Mouse (Mus musculus) neural tube, embryonic 14.5 days (tissue): ENCODE data around the gene Gm20388. TPM values are rescaled to one million over a fixed set of nuclear protein-coding genes. Genes with fewer than 3 reads are reported as not detected.

Experiments used
- ATAC-seq: fragments of 200-750 bp; cut with Nextera tagmentation; 2 replicates; pipeline ENCODE4 v1.8.0; 2017; ENCODE audit warnings: low read depth, mild to moderate bottlenecking, moderate TSS enrichment, moderate library complexity
- H3K27ac ChIP-seq: fragments of 300-500 bp; sonication (generic); 2 replicates; pipeline ENCODE4 v1.5.1; 2014; ENCODE audit warnings: low read depth, mild to moderate bottlenecking, control low read depth, low read length, moderate library complexity, mixed read lengths
- H3K27me3 ChIP-seq: fragments of 300-500 bp; sonication (generic); 2 replicates; pipeline ENCODE4 v1.6.1; 2014; ENCODE audit warnings: low read length; ENCODE audit not compliant: control insufficient read depth, insufficient read depth
- H3K36me3 ChIP-seq: fragments of 300-500 bp; sonication (generic); 2 replicates; pipeline ENCODE4 v1.6.1; 2014; ENCODE audit warnings: low read length, mixed read lengths; ENCODE audit not compliant: control insufficient read depth, insufficient read depth
- H3K4me1 ChIP-seq: fragments of 300-500 bp; sonication (generic); 2 replicates; pipeline ENCODE4 v1.6.1; 2014; ENCODE audit warnings: low read length; ENCODE audit not compliant: control insufficient read depth, insufficient read depth
- H3K4me2 ChIP-seq: fragments of 300-500 bp; sonication (generic); 2 replicates; pipeline ENCODE4 v1.6.1; 2014; ENCODE audit warnings: mild to moderate bottlenecking, low read depth, low read length, control low read depth
- H3K4me3 ChIP-seq: fragments of 300-500 bp; sonication (generic); 2 replicates; pipeline ENCODE4 v1.5.1; 2014; ENCODE audit warnings: low read depth, low read length, control low read depth, mixed read lengths
- H3K9ac ChIP-seq: fragments of 300-500 bp; sonication (generic); replicated peaks from 2 replicates; pipeline ENCODE4 v1.6.1; 2014; ENCODE audit warnings: low read depth, mild to moderate bottlenecking, control low read depth, low read length, mixed read lengths
- H3K9me3 ChIP-seq: fragments of 300-500 bp; sonication (generic); 2 replicates; pipeline ENCODE4 v1.6.1; 2016; ENCODE audit warnings: low read length; ENCODE audit not compliant: control insufficient read depth
- WGBS: fragments of 180-500 bp; shearing (Covaris S2); extraction: QIAGEN DNeasy Blood & Tissue Kit; methylation state at CpG from one replicate; pipeline ENCODE4 v1.1.7; 2014; 5-methylcytosine and 5-hydroxymethylcytosine counted together
- polyA plus RNA-seq: library from polyadenylated mRNA; unstranded; fragments of >200 nt; fragmentation: Nextera tagmentation; extraction: Ambion mirVana; gene quantifications from 2 replicates; pipeline ENCODE4 v1.2.1, GENCODE M21; 2014

Gm20388 gene
- polyA plus RNA-seq, 1 experiment from 2014 or later: 10.3 TPM

DNA sequence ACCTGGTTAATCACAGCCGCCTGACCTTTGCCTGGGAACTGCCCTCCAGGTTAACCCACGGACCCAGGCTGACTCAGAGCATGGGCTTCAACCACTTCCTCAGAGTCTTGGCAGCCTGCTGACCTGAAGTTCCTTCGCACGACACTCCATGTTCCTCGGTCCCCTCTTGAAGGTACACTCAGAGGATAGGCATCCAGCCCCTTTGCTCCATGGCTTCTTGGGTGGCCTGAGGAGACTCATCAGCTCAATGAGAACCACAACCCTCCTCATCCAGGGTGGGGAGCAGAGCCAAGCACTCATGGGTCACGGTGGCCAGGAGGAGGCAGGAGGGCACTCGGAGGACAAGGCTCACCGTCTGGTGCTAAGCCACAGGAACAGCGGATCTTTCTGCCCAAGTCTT is 1015.6 kb downstream of the Gm20388 start:
- H3K27ac ChIP-seq: no peak overlapping the region
- H3K9me3 ChIP-seq: no peaks in the 10 kb centered on the region
- no peak overlapping the region for H3K9ac ChIP-seq
- 88% methylated on average over 9 of the region's 9 CpGs for WGBS
- no peaks in the 10 kb centered on the region for H3K27me3 ChIP-seq
- H3K4me1 ChIP-seq: no peaks in the 10 kb centered on the region
- no peaks in the 10 kb centered on the region for H3K36me3 ChIP-seq
- no peak overlapping the region for H3K4me2 ChIP-seq
- no peak overlapping the region for H3K4me3 ChIP-seq
- no peak for ATAC-seq

DNA sequence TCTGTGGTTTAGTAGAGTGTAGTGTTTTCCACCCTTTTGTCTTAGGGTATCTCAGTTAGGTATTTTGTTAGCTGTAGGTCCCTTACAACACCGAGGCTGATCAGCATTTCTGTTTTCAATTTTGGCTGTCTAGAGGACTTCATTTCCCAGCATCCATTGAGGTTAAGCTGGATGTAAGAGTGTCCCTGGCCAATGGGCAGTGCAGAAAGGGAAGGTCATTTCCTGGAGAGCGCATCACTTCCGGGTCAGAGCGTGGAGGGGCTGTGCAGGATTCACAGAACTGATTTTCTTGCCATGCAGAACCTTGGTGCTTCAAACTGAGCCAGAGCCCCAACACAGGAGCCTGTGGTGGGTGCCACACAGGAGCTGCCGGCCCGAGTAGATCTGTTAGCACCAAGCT is 1017.4 kb downstream of the Gm20388 start:
- ATAC-seq: no peak

DNA sequence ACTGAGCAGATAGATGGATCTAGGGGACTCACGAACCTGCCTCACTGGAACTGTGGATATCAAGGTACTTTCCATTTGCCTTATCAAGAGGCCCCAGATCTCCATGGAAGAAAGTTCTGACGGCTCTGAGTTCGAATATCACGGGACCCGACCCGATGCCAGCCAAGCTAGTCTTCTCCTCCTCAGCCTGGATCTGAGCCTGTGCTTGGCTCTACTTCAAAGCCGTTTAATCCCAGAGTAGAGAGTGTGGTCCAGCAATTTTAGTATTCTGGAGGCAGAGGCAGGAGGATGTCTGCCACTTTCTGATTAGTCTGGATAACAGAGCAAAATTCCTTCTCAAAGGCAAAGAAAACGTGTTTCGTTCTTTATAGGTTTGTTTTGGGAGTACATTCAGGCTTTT is 1024.0 kb downstream of the Gm20388 start:
- Histone ChIP-seq H3K27me3 (no peaks in the 10 kb centered on the region), H3K36me3 (no peaks in the 10 kb centered on the region)
- 95% methylated on average over 9 of the region's 9 CpGs for WGBS

More for the DNA sequence above, 1017.4 kb downstream of the Gm20388 start:
- H3K9me3 ChIP-seq: no peaks in the 10 kb centered on the region
- no peak overlapping the region for H3K9ac ChIP-seq
- no peaks in the 10 kb centered on the region for H3K4me1 ChIP-seq
- no peak overlapping the region for H3K4me3 ChIP-seq
- H3K27me3 ChIP-seq: no peaks in the 10 kb centered on the region
- no peak overlapping the region for H3K4me2 ChIP-seq
- no peak overlapping the region for H3K27ac ChIP-seq
- no peaks in the 10 kb centered on the region for H3K36me3 ChIP-seq
- 93% methylated on average over 6 of the region's 6 CpGs for WGBS

GRCm38 (mm10) chr8:120936685-120937084 is 1026.0 kb downstream of the Gm20388 start:
- 59% methylated on average over 10 of the region's 10 CpGs for WGBS
- H3K4me2 ChIP-seq: no peak overlapping the region
- no peaks in the 10 kb centered on the region for H3K36me3 ChIP-seq
- H3K4me1 ChIP-seq: 0 out of 2 replicates have a peak, but pooled peaks cover 2% of the 10 kb centered on the region
- ATAC-seq: no peak
- H3K9me3 ChIP-seq: no peaks in the 10 kb centered on the region
- no peak overlapping the region for H3K27ac ChIP-seq
- H3K27me3 ChIP-seq: no peaks in the 10 kb centered on the region
- H3K4me3 ChIP-seq: no peak overlapping the region
- H3K9ac ChIP-seq: no peak overlapping the region

More for the DNA sequence above, 1024.0 kb downstream of the Gm20388 start:
- Histone ChIP-seq H3K9me3 (no peaks in the 10 kb centered on the region), H3K27ac (no peak overlapping the region), H3K4me2 (no peak overlapping the region), H3K4me3 (no peak overlapping the region), H3K9ac (no peak overlapping the region), H3K4me1 (0 out of 2 replicates have a peak, but pooled peaks cover 2% of the 10 kb centered on the region)
- no peak for ATAC-seq

DNA sequence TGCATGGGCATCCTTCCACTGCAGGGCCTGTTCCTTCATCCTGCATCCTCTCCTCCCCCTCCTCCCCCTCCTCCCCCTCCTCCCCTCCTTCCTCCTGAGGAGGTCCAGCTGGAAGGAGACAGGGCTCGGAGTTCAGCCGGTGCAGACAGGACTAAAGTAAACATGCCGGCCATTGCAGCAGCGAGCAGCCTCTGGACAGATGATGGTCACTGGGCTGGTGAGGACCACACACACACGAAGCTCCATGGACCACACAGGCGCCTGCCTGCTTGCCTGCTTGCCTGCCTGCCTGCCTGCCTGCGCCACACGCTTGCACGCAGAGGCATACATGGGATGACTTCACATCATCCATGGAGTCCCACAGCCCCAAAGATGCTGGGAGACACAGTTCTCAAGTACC is 1026.8 kb downstream of the Gm20388 start:
- Histone ChIP-seq H3K36me3 (no peaks in the 10 kb centered on the region), H3K27me3 (no peaks in the 10 kb centered on the region), H3K4me2 (no peak overlapping the region), H3K9me3 (no peaks in the 10 kb centered on the region), H3K4me3 (no peak overlapping the region), H3K27ac (no peak overlapping the region), H3K9ac (no peak overlapping the region), H3K4me1 (0 out of 2 replicates have a peak, but pooled peaks cover 2% of the 10 kb centered on the region)
- WGBS: 48% methylated on average over 7 of the region's 9 CpGs
- ATAC-seq: no peak

DNA sequence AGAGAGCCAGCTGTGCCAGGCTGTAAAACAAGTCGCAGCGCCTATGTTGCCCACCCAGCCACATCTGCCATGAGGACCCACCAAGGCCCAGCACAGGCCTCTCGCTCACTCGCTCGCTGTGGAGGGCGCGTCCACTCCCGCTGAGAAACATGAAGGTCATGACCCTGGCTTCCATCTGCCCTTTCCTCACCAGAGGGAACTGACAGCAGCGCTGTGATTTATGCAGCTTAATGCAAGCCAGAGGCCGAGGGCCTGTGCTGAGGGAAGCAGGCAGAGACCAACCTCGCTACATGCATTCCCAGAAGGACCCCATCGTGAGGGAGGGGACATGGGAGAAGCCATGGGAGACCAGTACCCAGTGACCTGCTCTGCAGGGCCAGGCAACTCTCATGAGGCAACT is 1029.6 kb downstream of the Gm20388 start:
- Histone ChIP-seq H3K27ac (no peak overlapping the region), H3K36me3 (no peaks in the 10 kb centered on the region), H3K4me3 (no peak overlapping the region), H3K9ac (no peak overlapping the region), H3K9me3 (no peaks in the 10 kb centered on the region), H3K4me2 (no peak overlapping the region), H3K27me3 (no peaks in the 10 kb centered on the region), H3K4me1 (0 out of 2 replicates have a peak, but pooled peaks cover 2% of the 10 kb centered on the region)
- WGBS: 19% methylated on average over 12 of the region's 12 CpGs
- no peak for ATAC-seq

DNA sequence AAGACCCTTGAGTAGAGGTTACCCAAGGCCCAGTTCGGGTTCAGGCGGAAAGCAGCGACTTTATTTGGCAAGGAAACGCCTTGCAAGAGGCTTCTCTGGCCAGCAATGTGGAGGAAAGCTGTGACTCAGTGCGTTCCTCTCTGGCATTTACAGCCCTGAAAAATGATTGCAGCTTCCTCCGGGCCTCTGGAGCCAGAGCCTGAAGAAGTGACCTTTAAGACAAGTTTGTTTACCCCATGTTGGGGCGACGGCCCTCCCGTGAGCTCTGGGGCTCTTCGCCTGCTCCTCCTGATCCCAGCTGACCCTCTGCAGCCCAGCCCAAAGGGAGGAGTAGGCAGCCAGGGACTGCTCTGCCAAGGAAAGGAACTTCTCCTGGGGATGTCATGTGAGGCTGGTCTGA is 1036.6 kb downstream of the Gm20388 start:
- Histone ChIP-seq H3K9ac (no peak overlapping the region), H3K4me3 (no peak overlapping the region), H3K9me3 (no peaks in the 10 kb centered on the region), H3K27me3 (no peaks in the 10 kb centered on the region), H3K4me1 (0 out of 2 replicates have a peak, but pooled peaks cover 3% of the 10 kb centered on the region), H3K36me3 (no peaks in the 10 kb centered on the region), H3K4me2 (no peak overlapping the region), H3K27ac (no peak overlapping the region)
- no peak for ATAC-seq
- WGBS: 47% methylated on average over 10 of the region's 10 CpGs

DNA sequence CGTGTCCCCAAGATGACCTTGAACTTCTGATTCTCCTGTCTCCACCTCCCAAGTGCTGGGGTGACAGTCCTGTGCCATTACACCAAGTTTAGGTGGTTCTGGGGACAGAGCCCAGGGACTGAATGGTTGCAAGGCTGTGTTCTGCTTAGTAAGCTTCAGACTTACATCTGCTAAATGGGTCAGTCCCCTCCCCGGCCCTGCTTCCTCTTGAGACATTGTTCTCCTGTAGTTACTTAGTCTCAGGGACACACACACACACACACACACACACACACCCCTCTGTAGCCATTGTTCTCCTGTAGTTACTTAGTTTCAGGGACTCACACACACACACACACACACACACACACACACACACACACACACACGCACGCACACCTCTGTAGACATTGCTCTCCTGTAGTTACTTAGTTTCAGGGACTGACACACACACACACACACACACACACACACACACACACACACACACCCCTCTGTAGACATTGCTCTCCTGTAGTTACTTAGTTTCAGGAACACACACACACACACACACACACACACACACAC is 1037.5 kb downstream of the Gm20388 start:
- H3K4me1 ChIP-seq: 0 out of 2 replicates have a peak, but pooled peaks cover 3% of the 10 kb centered on the region
- no peak overlapping the region for H3K4me3 ChIP-seq
- H3K9ac ChIP-seq: no peak overlapping the region
- H3K27ac ChIP-seq: no peak overlapping the region
- WGBS: 73% methylated on average over 4 of the region's 4 CpGs
- no peak for ATAC-seq
- H3K36me3 ChIP-seq: no peaks in the 10 kb centered on the region
- no peak overlapping the region for H3K4me2 ChIP-seq
- no peaks in the 10 kb centered on the region for H3K9me3 ChIP-seq
- no peaks in the 10 kb centered on the region for H3K27me3 ChIP-seq

- ATAC-seq: no peak
- Histone ChIP-seq H3K9me3 (no peaks in the 10 kb centered on the region), H3K36me3 (no peaks in the 10 kb centered on the region), H3K4me3 (no peak overlapping the region), H3K27me3 (no peaks in the 10 kb centered on the region), H3K4me2 (no peak overlapping the region), H3K9ac (no peak overlapping the region), H3K4me1 (0 out of 2 replicates have a peak, but pooled peaks cover 3% of the 10 kb centered on the region), H3K27ac (no peak overlapping the region)
- WGBS: 57% methylated on average over 25 of the region's 25 CpGs
Measured at GRCm38 (mm10) chr8:120948620-120949491, 1038.2 kb downstream of the Gm20388 start.
